Mouse (Mus musculus) embryo, embryonic 11 days (tissue): Measurements from ENCODE around the gene Gadd45gip1.
"Not testable (repeated sequence)": the region's sequence is repeated elsewhere in the genome, so short reads cannot be mapped to it uniquely, and the experiment has no call there.

Experiments used
- DNase-seq: peaks from one replicate; pipeline ENCODE4 v3.0.0-alpha.2; 2015

Gene Gadd45gip1

DNA sequence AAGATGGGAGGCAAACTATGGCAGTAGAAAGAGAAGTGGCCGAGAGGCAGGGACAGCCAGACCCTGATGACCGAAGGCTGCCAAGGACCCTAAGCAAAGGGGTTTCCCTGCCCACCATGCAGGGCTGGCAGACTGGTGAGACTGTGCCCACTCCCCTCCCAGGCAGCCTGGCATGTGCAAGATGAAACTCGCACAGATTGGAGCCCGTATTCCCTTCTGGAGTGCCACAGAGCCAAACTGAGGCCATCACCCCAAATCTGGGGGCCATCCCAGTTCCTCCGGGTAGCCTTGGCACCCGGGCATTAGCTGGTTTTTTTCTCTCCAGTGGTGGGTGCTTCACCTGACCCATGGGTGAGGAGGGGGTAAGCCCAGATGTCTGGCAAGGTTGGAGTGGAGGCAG lies 33.4 kb upstream of the Gadd45gip1 start:
- no peak for DNase-seq

- DNase-seq, result no peak
Measured at GRCm38 (mm10) chr8:84798446-84799135, 32.7 kb upstream of the Gadd45gip1 start.

DNA sequence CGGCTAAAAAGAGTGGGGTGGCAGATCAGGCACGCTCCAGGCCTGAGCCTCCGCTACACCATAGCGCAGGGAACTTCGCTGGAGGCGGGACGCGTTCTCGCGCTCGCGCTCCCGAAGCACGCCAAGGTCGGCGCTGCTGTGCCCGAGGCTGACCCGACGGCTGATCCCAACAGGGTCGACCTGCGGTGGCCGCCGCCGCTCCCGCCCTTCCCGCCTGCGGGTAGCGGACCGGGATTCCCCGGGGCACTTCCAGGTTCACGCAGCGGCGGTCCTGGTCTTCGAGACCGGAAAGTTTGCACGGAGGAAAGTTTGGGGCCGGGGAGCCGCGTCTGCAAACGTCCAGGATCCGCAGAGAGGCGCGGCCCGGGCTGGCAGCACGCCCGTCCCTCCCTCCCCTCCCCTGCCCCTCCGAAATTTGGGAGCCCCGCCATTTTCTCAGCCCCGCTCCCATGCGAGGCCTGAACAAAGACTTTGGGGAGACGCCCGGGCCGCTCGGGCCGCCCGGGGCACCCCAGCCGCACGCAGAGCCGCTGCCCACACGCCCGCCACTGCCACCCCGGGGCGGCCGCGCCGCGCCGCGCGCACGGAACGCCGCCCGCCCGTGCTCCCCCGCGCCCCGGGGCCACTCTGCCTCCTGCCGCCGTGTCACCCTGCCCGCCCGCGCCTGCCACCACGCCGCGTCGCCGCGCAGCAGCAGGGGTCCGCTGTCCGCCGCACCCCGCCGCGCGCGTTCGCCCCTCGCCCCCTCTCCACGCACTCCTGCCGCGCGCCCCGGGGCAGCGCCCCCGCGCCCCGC lies 32.0 kb upstream of the Gadd45gip1 start:
- DNase-seq, result peak; percentile 57

GRCm38 (mm10) chr8:84799999-84800831 lies 31.1 kb upstream of the Gadd45gip1 start, which contains the start of gene Nfix:
Gene Nfix (minus strand): TSS chr8:84800344.
- DNase-seq, result peak; percentile 67

GRCm38 (mm10) chr8:84806031-84806430 lies 25.3 kb upstream of the Gadd45gip1 start:
- DNase-seq, result no peak

GRCm38 (mm10) chr8:84809109-84809940 lies 22.0 kb upstream of the Gadd45gip1 start:
- DNase-seq, result no peak

DNA sequence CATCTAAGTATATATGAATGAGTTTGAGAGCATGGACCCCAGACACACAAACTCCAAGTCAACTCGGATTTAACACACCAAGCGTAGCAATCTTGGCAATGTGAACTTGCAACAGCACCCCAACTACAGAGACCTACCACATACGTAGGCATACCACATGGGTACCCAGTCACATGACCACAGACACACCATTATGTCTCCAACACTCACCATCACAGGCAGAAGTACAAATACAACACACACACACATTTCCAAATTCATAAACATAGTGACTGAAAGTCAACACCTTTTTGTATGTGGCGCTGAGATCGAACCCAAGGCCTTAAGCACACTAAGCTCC lies 21.4 kb upstream of the Gadd45gip1 start:
- DNase-seq, result no peak

DNA sequence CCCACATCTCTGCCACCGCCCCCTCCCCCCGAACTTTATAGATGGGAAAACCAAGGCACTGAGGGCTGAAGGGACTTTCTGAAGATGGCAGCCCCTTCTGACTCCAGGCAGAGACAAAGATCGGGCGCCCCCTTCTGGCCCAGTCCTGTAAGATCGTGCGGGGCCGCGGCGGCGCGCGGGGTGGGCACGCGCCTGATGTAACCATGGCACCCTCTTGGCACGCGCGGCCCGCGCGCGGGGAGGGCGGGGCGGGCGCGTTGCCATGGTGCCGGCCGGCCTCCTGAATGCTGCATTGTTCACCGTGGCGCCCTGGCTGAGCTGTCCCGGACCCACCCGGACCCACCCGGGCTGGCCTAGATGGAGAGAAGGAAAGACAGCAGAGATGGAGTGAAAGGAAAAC lies 20.4 kb upstream of the Gadd45gip1 start:
- peak; percentile 92 for DNase-seq

DNA sequence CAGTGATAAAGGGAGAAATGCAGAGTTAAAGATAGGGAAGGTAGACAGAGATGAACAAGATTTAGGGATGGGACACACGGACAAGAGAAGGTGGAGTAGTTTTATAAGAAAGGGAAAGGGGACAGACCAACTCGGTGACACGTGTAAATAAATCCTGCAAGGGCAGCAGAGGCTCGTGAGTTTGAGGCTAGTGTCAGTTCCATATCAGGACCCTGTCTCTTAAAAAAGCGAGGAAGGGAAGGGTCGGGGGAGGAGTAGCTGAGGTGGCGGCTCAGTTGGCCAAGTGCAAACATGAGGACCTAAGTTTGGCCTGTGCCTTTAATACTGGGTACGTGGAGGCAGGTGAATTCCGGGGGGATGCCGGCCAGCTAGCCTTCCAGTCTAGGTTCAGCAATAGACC lies 20.0 kb upstream of the Gadd45gip1 start:
- DNase-seq, result no peak

GRCm38 (mm10) chr8:84813059-84813458 lies 18.3 kb upstream of the Gadd45gip1 start:
- DNase-seq, result peak; percentile 83

DNA sequence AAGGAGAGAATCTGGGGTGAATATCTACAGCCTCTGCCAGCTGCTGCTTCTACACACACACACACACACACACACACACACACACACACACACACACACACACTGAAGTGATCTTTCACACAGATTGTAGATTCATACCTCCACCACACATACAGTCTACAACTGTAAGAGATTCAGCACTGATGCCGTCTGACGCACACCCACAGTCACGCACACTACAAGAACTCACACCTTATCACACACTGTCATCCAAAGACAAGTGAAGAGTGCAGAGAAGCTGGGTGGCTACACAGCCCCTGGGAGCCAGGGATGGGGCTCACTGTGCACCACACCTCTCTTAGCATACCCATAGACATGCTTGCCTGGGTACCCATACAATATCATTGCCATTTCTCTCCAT lies 17.5 kb upstream of the Gadd45gip1 start:
- DNase-seq, result no peak

DNA sequence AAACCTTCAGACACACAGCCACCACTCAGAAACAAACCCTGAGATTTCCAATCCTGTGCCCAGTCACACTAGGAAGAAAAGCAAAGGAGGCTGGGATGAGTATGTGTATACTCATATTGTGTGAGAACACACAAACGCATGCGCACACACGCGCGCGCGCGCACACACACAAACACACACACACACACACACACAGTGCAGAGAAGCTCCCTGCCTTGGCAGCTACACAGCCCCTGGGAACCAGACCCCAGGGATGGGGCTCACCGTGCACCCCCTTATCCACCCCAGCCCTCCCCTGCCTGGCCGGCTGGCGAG lies 17.1 kb upstream of the Gadd45gip1 start:
- no peak for DNase-seq

DNA sequence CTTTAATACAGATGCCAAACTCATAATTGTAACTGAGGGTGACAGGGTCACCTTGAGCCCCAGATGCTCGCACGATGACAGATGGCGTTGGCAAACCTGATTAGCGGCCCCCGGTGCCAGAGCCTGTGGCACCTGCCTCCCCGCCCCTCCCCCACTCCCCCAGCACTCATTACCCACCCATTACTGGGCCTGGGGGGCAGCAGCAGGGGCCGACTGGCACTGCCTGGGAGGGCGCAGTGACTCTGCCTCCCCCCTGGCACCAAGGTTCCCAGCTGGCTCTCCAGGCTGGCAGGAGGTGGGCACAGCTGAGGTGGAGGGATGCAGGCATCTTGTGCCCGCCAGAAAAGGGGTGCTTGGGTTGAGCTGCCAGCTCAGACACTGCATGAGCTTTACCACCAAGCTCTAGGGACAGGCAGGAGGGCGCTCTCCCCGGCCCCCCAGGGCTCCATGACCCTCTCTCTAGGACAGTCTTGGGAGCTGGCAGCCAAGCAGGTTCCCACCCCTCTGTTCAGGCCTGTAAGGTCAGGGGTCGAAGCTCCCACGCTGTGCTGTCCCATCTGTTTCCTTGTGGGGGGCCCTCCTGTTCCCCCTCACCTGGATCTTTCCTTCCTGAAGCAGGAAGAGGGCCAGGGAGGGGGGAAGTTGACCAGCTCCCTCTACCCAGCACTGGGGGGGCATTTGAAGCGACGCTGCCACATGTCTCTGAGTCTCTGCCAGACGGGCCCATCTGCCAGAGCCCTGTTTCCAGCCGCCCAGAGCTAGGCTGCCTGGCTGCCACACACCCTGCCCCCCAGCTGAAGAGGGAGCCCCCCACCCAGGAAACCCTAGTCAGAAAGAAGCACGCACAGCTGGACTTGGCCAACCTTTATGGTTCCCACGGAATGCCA lies 16.5 kb upstream of the Gadd45gip1 start:
- DNase-seq, result no peak

GRCm38 (mm10) chr8:84815547-84815946 lies 15.8 kb upstream of the Gadd45gip1 start:
- peak; percentile 89 for DNase-seq

DNA sequence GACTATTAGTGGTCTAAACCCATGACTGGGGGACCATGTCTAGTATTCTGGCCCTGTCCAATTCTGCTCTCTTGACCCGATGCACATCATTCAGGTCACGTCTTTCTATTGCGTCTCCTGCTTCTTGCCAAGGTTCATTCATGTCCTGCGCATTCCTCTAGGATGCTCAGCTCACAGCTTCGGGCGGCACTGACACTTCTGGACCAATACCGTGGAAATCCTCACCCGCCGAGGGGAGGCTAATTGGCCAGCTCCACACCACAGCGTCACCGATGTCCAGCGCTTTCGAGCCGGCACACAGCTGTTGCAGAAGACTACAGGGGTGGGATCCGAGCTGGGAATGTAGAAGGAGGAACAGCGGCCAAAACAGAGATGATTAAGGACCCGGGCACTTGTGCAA lies 15.2 kb upstream of the Gadd45gip1 start:
- no peak for DNase-seq

- no peak for DNase-seq
Measured at GRCm38 (mm10) chr8:84822723-84823122, 8.6 kb upstream of the Gadd45gip1 start, which contains the start of gene Dand5. Gene Dand5 (minus strand): TSS chr8:84822823.

- peak; percentile 88 for DNase-seq
Measured at GRCm38 (mm10) chr8:84823653-84824052, 7.7 kb upstream of the Gadd45gip1 start.

DNA sequence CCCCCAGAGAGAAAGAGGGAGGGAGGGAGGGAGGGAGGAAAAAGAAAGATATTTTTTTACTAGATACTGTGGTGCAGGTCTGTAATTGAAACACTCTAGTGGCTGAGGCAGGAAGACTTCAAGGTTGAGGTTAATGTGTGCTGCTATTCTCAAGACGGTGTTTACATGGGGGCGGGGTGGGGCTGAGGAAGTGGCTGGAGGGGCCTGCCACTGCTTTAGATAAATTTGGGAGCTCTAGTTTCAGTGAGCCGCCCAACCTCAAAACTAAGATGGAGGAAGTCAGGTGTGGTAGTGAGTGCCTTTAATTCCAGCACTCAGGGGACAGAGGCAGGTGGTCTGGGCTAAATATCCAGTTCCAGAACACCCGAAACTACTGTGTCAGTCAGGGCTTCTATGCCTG lies 5.7 kb upstream of the Gadd45gip1 start:
- no peak for DNase-seq

GRCm38 (mm10) chr8:84826518-84826917 lies 4.8 kb upstream of the Gadd45gip1 start:
- not testable (repeated sequence) for DNase-seq

DNA sequence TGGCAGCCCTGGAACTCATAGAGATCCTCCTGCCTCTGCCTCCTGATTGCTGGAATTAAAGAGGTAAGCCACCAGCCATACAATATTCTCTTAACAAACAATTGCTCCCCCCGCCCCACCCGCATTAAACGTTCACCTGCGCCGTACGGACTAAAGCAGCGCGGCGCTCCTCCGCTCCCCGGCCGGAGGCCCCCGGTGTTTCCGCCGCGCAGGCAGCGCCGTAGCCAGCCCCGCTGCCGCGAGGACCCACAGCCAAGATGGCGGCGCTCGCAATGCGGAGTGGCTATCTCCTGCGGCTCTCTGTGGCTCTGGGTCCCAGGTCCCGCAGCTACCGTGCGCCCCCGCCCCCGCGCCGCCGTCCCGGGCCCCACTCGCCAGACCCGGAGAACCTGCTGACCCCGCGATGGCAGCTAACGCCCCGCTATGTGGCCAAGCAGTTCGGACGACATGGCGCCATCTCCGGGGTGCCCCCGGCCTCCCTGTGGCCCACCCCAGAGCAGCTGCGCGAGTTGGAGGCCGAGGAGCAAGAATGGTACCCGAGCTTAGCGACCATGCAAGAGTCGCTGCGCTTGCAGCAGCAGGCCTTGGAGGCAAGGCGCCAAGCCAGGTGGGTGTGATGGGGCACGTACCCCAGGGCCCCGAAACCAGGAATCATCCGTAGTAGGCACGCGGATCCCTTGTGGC lies 854 bp downstream of the Gadd45gip1 start:
- DNase-seq, result peak; percentile 88
